Mouse (Mus musculus) megakaryocyte, embryonic 14.5 days (primary cell): ENCODE data around the gene Nfib.

Experiments
- FLI1 ChIP-seq: IDR thresholded peaks from 2 replicates; pipeline ENCODE4 v1.6.1; 2012; ENCODE audit warnings: low read length, inconsistent platforms, mixed read lengths
- GATA1 ChIP-seq: IDR thresholded peaks from 3 replicates; pipeline ENCODE4 v1.6.1; 2012; ENCODE audit warnings: mixed read lengths, low read length, inconsistent platforms, borderline replicate concordance

GRCm38 (mm10) chr4:82643734-82644085 lies 61.8 kb downstream of the Nfib start:
- TF ChIP-seq GATA1 (no peak), FLI1 (no peak)
